Mouse (Mus musculus): Measurements from ENCODE around the gene Gstcd.

The Gstcd gene

DNA sequence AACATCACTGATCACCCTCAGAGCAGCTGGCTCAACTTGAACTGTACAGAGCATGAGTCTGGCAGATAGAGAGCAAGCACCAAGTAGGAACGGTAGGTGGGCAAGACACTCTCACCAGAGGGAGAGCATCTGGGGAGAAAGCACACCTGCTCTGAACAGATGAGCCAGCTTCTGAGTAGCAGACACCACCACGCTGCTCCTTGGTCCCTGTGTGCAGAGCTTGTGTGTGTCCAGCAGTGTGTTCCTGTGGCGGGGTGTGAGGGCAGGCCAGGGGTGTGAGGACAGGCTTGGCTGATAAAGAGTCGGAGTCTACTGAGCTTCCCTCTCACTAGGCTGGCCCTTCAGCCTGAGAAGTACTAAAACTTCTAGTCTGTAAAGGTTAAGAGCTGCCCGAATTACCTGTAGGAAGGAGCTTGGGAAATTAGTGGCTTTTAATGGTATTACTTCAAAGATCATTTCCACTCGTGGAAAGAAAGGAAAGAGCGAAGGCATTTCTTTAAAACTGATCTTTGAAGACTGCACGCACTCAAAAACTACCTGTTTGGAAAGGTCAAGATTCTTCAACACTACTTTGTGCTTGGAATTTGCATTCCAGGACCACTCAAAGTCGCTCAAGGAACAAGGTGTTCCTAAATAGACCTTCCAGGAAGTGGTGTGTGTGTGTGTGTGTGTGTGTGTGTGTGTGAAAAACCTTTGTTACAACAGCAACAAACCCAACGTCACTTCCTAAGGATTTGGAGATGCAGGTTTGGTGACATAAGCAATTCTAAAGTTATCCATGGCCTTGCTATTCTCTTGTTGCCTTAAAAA lies 151.4 kb downstream of the Gstcd start:
- DNase-seq (ENCODE audit: low spot score in 2 of 2): no peak

DNA sequence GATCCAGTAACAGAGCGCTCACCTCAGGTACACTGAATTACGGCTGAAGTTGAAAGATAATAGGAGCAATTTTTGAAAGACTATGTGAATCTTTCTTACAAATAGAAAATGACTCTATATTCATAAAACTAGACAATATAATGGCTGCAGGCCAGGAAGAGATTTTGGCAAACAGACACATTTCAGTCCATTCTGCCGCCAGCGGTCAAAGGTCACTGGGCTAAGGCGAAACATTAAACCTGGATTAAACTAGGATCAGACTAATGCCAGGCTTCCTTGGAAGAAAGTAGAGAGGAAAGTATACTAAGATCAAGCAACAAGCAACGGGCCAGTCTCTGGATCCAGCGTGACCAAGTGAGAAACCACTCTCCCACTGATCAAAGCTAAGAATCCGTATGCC lies 152.8 kb downstream of the Gstcd start:
- no peak for DNase-seq (ENCODE audit: low spot score in 2 of 2)

DNA sequence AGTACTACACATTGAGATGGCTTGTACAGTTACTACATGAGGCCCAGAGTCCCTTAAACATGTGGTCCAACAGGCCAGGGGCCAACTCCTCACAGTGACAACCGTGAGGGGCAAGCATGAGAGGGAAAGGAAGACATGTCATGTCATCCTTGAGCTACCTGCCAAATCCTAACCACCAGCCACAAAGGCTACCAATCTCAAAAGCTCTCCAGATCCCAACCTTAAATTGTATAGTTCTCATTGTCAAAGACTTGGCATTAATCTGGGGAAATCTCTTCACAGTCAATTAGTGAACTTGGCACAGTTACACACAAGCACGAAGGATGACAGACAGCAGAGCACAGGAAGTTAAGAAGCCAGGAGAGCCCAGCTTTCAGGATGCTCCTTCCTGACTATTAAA lies 157.2 kb downstream of the Gstcd start:
- DNase-seq (ENCODE audit: low spot score in 2 of 2): no peak

Data from urinary bladder, postnatal 4 days (tissue).